Mouse (Mus musculus): ENCODE measurements at regions not wholly inside any gene's neighbourhood (a gene's known extent, or its start where the extent isn't known, plus 50 kb on each side); places are given as distances from the start of the nearest gene placed in this dataset.
A peak's percentile ranks its signal among the peaks of the same experiment; 100 is the strongest.

DNA sequence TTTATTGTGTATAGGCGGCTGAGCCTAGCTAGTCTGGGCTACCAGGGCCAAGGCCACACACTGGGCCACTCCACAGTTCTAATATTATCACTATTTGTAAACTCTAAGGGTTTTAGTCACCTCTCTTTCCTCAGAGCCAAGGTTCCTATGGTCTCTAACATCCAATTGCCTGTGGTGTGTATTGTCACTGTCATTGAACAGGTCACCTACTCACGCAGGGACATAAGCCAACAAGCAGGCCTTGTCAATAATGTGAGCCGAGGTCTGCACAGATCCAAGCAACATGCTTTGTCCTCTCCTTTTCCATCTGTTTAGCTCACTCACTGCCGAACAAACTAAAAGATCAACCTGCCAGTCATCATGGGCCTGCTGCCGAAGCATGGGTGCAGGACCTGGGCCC lies 79.5 kb upstream of the Ywhaq start:
- no peaks in the 10 kb centered on the region for H3K36me3 ChIP-seq (ENCODE audit: control insufficient read depth, insufficient read depth, low read length)
- H3K4me3 ChIP-seq (ENCODE audit: low read length) = no peak overlapping the region
- 75% methylated on average over 5 of the region's 5 CpGs for WGBS
- no peaks in the 10 kb centered on the region for H3K9me3 ChIP-seq (ENCODE audit: control insufficient read depth, low read length)
- no peak overlapping the region for H3K27ac ChIP-seq (ENCODE audit: low read depth, low read length)
- no peak overlapping the region for H3K9ac ChIP-seq (ENCODE audit: low read depth, low read length)
- no peaks in the 10 kb centered on the region for H3K27me3 ChIP-seq (replicated peaks; ENCODE audit: control insufficient read depth, insufficient read depth, low read length)
- no peak overlapping the region for H3K4me2 ChIP-seq (ENCODE audit: low read length)
- no peak for ATAC-seq
- H3K4me1 ChIP-seq (ENCODE audit: control insufficient read depth, insufficient read depth, low read depth, low read length) = peaks cover 3% of the 10 kb centered on the region; the same call in 1 of the 2 replicates

DNA sequence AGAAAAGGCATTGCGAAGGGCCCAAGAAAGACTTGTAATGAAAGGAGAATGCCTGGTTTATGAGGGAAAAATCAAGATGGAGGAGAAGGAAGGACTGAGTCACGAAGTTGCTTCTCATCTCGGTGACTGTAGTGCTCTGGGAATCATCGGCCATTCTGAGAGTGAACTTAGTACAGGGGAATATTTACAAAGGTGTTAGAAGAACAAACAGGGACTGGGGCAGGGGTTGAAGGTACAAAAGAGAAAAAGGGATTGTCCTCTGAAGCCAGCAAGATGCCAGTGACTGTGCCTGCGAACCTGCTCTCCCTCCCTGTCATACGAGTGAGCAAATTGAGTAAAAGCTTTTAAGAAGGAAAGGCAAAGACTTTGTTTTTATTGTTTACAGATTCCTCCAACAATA lies 78.1 kb upstream of the Ywhaq start:
- H3K4me2 ChIP-seq (ENCODE audit: low read length) = no peak overlapping the region
- no peak overlapping the region for H3K27ac ChIP-seq (ENCODE audit: low read depth, low read length)
- H3K36me3 ChIP-seq (ENCODE audit: control insufficient read depth, insufficient read depth, low read length) = no peaks in the 10 kb centered on the region
- no peaks in the 10 kb centered on the region for H3K9me3 ChIP-seq (ENCODE audit: control insufficient read depth, low read length)
- ATAC-seq = no peak
- H3K4me3 ChIP-seq (ENCODE audit: low read length) = no peak overlapping the region
- WGBS = 92% methylated on average over 6 of the region's 6 CpGs
- no peak overlapping the region for H3K9ac ChIP-seq (ENCODE audit: low read depth, low read length)
- H3K27me3 ChIP-seq (replicated peaks; ENCODE audit: control insufficient read depth, insufficient read depth, low read length) = no peaks in the 10 kb centered on the region
- peaks cover 3% of the 10 kb centered on the region; the same call in 1 of the 2 replicates for H3K4me1 ChIP-seq (ENCODE audit: control insufficient read depth, insufficient read depth, low read depth, low read length)

DNA sequence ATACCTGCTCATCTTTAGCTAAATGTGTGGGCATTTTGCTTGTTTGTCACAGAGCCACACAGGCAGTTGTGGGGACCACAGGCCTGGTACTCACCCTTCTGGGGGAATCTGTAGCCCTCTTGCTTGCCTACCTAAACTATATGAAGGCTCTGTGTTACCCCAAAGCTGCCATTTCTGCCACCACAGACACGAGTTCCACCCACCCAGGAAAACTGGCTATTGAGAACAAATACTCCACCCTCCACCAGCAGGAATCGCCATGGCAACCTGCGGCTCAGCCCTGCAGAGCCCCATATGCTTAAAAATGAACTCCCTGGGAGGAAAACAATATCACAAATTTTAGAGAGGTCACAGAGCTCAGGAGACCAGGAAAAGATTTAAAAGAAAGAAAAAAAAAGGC lies 76.0 kb upstream of the Ywhaq start:
- Histone ChIP-seq H3K9ac (ENCODE audit: low read depth, low read length) (no peak overlapping the region), H3K4me2 (ENCODE audit: low read length) (no peak overlapping the region), H3K36me3 (ENCODE audit: control insufficient read depth, insufficient read depth, low read length) (no peaks in the 10 kb centered on the region), H3K4me3 (ENCODE audit: low read length) (no peak overlapping the region), H3K27me3 (replicated peaks; ENCODE audit: control insufficient read depth, insufficient read depth, low read length) (no peaks in the 10 kb centered on the region), H3K27ac (ENCODE audit: low read depth, low read length) (no peak overlapping the region), H3K4me1 (ENCODE audit: control insufficient read depth, insufficient read depth, low read depth, low read length) (peaks cover 3% of the 10 kb centered on the region; the same call in 1 of the 2 replicates), H3K9me3 (ENCODE audit: control insufficient read depth, low read length) (no peaks in the 10 kb centered on the region)
- peak; percentile 77 for ATAC-seq
- 30% methylated on average over 3 of the region's 3 CpGs for WGBS

DNA sequence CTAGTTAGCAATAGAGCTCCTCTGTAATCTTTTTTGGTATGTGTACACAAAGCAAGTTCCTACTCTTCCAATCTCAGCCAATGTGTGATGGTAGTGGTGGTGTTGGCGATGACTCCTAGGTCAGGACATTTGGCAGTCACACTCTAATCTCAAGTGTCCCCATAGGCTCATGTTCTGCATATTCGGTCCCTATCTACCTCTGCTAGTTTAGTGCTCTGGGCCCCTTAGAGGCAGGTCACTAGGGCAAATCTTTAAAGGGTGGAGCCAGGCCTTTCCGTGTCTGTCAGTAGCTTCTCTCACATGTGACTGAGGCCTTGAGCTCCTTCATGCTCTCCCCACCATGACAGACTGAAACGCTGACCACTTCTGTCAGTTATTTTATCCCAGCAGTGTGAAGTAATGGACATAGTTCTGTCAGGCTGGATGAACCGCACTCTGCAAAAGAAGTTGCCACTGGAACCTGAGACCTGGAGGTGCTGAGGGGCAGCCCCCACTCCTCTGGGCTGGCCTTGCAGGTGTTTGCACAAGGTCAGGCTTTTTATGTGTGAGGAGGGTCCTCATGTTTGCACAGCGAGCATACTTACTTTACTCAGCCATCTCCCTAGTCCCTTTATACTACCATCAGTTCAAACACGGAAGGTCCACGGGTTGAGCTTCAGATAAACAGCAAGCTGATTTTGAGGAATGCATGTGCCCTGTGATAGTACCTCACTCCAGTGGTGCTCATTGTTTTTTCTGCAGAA lies 75.3 kb upstream of the Ywhaq start:
- ATAC-seq = peak; percentile 45; the same call in 1 of the 2 replicates
- Histone ChIP-seq H3K4me2 (ENCODE audit: low read length) (no peak overlapping the region), H3K9ac (ENCODE audit: low read depth, low read length) (no peak overlapping the region), H3K27me3 (replicated peaks; ENCODE audit: control insufficient read depth, insufficient read depth, low read length) (no peaks in the 10 kb centered on the region), H3K4me3 (ENCODE audit: low read length) (no peak overlapping the region), H3K4me1 (ENCODE audit: control insufficient read depth, insufficient read depth, low read depth, low read length) (peaks cover 3% of the 10 kb centered on the region; the same call in 1 of the 2 replicates), H3K36me3 (ENCODE audit: control insufficient read depth, insufficient read depth, low read length) (no peaks in the 10 kb centered on the region), H3K27ac (ENCODE audit: low read depth, low read length) (no peak overlapping the region), H3K9me3 (ENCODE audit: control insufficient read depth, low read length) (no peaks in the 10 kb centered on the region)
- 84% methylated on average over 8 of the region's 8 CpGs for whole genome bisulfite sequencing

DNA sequence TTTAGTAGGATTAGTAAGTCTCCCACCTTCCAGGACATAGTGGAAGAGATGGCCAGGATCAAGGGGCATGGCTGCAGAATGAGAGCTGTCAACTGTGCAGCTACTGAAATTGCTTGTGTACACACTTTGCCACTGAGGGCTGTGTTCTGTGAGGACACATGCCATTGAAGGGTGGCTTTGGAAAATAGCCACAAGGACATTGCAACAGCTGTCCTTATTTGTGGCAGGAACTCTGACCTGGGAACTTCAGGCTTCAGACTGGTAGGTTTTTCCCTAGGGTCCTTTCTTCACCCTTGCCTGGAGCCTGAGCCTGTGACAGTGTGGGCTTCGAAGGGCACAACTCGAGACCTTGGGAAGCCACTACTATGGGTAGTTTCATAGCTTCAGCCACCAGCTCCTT lies 64.2 kb upstream of the Ywhaq start:
- Histone ChIP-seq H3K36me3 (ENCODE audit: control insufficient read depth, insufficient read depth, low read length) (no peaks in the 10 kb centered on the region), H3K9ac (ENCODE audit: low read depth, low read length) (no peak overlapping the region), H3K27ac (ENCODE audit: low read depth, low read length) (no peak overlapping the region), H3K4me1 (ENCODE audit: control insufficient read depth, insufficient read depth, low read depth, low read length) (no peaks in the 10 kb centered on the region), H3K4me3 (ENCODE audit: low read length) (no peak overlapping the region), H3K27me3 (replicated peaks; ENCODE audit: control insufficient read depth, insufficient read depth, low read length) (no peaks in the 10 kb centered on the region), H3K9me3 (ENCODE audit: control insufficient read depth, low read length) (no peaks in the 10 kb centered on the region), H3K4me2 (ENCODE audit: low read length) (no peak overlapping the region)
- no peak for ATAC-seq
- WGBS = 90% methylated on average over 2 of the region's 2 CpGs

DNA sequence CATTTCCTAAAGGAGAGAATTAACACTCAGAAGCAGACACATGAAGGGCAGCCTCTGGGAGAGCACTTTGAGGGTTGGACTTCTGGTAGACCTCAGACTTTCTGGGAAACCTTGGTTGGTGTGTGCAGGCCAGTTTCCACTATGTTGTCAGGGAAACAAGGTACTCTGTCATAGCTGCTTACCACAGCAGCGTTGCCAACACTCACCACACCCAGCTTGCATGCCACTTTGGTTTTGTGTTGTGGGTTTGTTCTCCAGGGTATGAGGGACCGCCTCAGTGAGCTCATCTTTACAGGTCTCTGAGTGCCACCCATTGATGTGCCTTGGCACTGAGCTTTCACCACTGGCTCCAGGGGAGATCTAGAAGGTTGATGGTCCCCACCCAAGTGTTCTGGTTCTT lies 62.8 kb upstream of the Ywhaq start:
- no peak overlapping the region for H3K27ac ChIP-seq (ENCODE audit: low read depth, low read length)
- 78% methylated on average over 2 of the region's 2 CpGs for WGBS
- H3K9ac ChIP-seq (ENCODE audit: low read depth, low read length) = no peak overlapping the region
- H3K27me3 ChIP-seq (replicated peaks; ENCODE audit: control insufficient read depth, insufficient read depth, low read length) = no peaks in the 10 kb centered on the region
- no peak overlapping the region for H3K4me3 ChIP-seq (ENCODE audit: low read length)
- H3K4me2 ChIP-seq (ENCODE audit: low read length) = no peak overlapping the region
- H3K36me3 ChIP-seq (ENCODE audit: control insufficient read depth, insufficient read depth, low read length) = no peaks in the 10 kb centered on the region
- no peak for ATAC-seq
- H3K4me1 ChIP-seq (ENCODE audit: control insufficient read depth, insufficient read depth, low read depth, low read length) = no peaks in the 10 kb centered on the region
- H3K9me3 ChIP-seq (ENCODE audit: control insufficient read depth, low read length) = no peaks in the 10 kb centered on the region

DNA sequence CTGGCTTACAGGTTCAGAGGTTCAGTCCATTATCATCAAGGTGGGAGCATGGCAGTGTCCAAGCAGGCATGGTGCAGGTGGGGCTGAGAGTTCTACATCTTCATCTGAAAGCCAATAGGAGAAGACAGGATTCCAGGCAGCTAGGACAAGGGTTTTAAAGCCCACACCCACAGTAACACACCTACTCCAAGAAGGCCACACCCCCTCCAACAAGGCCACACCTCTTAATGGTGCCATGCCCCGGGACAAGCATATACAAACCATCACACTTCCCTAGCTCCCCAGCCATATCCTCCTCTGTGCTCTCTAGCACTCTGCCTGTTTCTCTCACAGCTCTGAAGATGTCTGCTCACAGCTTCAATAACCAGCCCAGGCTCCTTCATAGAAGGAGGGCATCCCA lies 61.8 kb upstream of the Ywhaq start:
- no peak for ATAC-seq
- H3K9me3 ChIP-seq (ENCODE audit: control insufficient read depth, low read length) = no peaks in the 10 kb centered on the region
- no peak overlapping the region for H3K4me3 ChIP-seq (ENCODE audit: low read length)
- H3K27ac ChIP-seq (ENCODE audit: low read depth, low read length) = no peak overlapping the region
- H3K4me2 ChIP-seq (ENCODE audit: low read length) = no peak overlapping the region
- WGBS = 81% methylated on average over 1 of the region's 1 CpGs
- no peaks in the 10 kb centered on the region for H3K36me3 ChIP-seq (ENCODE audit: control insufficient read depth, insufficient read depth, low read length)
- H3K4me1 ChIP-seq (ENCODE audit: control insufficient read depth, insufficient read depth, low read depth, low read length) = no peaks in the 10 kb centered on the region
- no peaks in the 10 kb centered on the region for H3K27me3 ChIP-seq (replicated peaks; ENCODE audit: control insufficient read depth, insufficient read depth, low read length)
- H3K9ac ChIP-seq (ENCODE audit: low read depth, low read length) = no peak overlapping the region

DNA sequence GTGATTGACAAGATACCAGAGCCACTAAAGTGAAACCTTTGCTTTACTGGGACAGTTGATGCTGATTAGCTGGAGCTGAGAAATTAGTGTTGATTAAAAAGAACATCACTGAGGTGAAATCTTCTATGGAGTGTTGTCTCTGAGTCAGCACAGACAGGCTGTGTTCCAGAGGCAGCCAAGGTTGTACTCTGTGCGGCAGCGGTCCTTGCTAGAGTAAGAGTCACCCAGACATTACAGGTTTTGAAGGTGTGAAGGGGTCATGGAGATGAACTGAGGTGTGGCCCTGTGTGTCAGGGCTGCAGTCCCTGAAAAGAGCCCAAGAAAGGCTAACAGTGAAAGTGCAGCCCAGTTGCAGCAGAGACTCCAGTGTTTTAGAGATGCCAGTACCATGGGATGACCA lies 59.1 kb upstream of the Ywhaq start:
- no peak overlapping the region for H3K9ac ChIP-seq (ENCODE audit: low read depth, low read length)
- WGBS = 91% methylated on average over 2 of the region's 2 CpGs
- H3K4me3 ChIP-seq (ENCODE audit: low read length) = no peak overlapping the region

DNA sequence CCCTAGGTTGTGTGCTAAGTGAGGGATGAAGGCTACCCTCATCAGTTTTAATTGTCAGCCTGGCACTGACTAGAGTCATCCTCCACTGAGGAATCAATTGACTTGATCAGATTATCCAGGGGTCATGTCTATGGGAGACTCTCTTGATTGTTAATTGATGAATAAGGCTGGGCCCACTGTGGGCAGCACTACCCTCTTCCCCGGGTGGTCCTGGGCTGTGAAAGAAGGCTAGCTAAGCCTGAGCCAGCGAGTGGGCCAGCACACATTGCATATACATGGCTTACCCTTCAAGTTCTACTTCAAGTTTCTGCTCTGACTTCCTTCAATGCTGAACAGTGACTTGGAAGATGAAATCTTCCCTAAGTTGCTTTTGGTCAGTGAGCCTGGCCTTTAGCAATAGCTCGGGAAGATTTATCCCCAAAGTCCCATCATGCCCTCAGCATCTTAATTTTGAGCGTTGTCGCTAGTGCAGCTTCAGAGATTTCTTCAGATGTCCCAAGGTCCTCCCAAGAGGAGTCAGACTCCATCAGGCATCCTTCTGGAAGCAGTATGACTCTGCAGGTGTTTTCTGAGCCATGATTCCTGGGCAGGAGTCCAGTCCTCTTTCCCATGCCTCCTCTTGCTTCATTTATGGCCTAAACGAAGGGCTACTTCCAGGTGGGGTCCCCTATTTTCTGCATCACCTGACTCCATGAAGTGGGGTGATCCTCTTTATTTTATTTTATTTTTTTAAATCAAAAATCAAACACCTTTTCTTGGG lies 55.7 kb upstream of the Ywhaq start:
- no peak overlapping the region for H3K9ac ChIP-seq (ENCODE audit: low read depth, low read length)
- H3K27ac ChIP-seq (ENCODE audit: low read depth, low read length) = no peak overlapping the region
- no peaks in the 10 kb centered on the region for H3K36me3 ChIP-seq (ENCODE audit: control insufficient read depth, insufficient read depth, low read length)
- peak; percentile 30 for ATAC-seq
- WGBS = 84% methylated on average over 6 of the region's 6 CpGs
- H3K4me3 ChIP-seq (ENCODE audit: low read length) = no peak overlapping the region
- H3K4me1 ChIP-seq (ENCODE audit: control insufficient read depth, insufficient read depth, low read depth, low read length) = no peaks in the 10 kb centered on the region
- no peak overlapping the region for H3K4me2 ChIP-seq (ENCODE audit: low read length)
- H3K9me3 ChIP-seq (ENCODE audit: control insufficient read depth, low read length) = no peaks in the 10 kb centered on the region
- no peaks in the 10 kb centered on the region for H3K27me3 ChIP-seq (replicated peaks; ENCODE audit: control insufficient read depth, insufficient read depth, low read length)

More for the DNA sequence above, 59.1 kb upstream of the Ywhaq start:
- Histone ChIP-seq H3K4me2 (ENCODE audit: low read length) (no peak overlapping the region), H3K4me1 (ENCODE audit: control insufficient read depth, insufficient read depth, low read depth, low read length) (no peaks in the 10 kb centered on the region), H3K36me3 (ENCODE audit: control insufficient read depth, insufficient read depth, low read length) (no peaks in the 10 kb centered on the region), H3K9me3 (ENCODE audit: control insufficient read depth, low read length) (no peaks in the 10 kb centered on the region), H3K27me3 (replicated peaks; ENCODE audit: control insufficient read depth, insufficient read depth, low read length) (no peaks in the 10 kb centered on the region), H3K27ac (ENCODE audit: low read depth, low read length) (no peak overlapping the region)
- ATAC-seq = no peak

All from hindbrain, embryonic 16.5 days (tissue).